In genomic region chr9:98307011-98307410, GRCm38 (mm10) we compare ENCODE assay signal across 18 mouse cellular contexts. TPM values are rescaled to one million over a fixed set of nuclear protein-coding genes. Genes with fewer than 3 reads are reported as not detected.
DNase-seq lines count a peak whose midpoint lies in the region; ATAC-seq lines count a peak whose summit lies in the region.
"Had no signal": no experiment of that assay in that cellular context is flagged by ENCODE, and none has a peak within 500 bp of the region (broad histone marks: within the 10 kb centered on the region; RNA-seq: fewer than 3 reads in every experiment).

No protein-coding gene starts in this region.

- ATAC-seq in liver, embryonic 15.5 days (ENCODE audit: insufficient read depth): no peak
- no peak for ATAC-seq in liver, embryonic 11.5 days (replicated peaks; ENCODE audit: low FRiP score)
- ATAC-seq in intestine, embryonic 16.5 days: peak; percentile 85
- ATAC-seq in liver, embryonic 16.5 days (ENCODE audit: low read depth): no peak
- ATAC-seq: forebrain, embryonic 13.5 days; forebrain, postnatal 0 days had no signal

- H3K36me3 ChIP-seq in liver, embryonic 15.5 days (replicated peaks): peaks cover 92% of the 10 kb centered on the region
- peaks cover 4% of the 10 kb centered on the region for H3K36me3 ChIP-seq in liver, embryonic 11.5 days (ENCODE audit: control insufficient read depth, insufficient read depth, low read length)
- no peaks in the 10 kb centered on the region for H3K36me3 ChIP-seq in intestine, embryonic 16.5 days (ENCODE audit: control insufficient read depth, insufficient read depth, low read length)
- H3K36me3 ChIP-seq in liver, embryonic 16.5 days (ENCODE audit: control insufficient read depth, insufficient read depth): peaks cover 23% of the 10 kb centered on the region
- H3K36me3 ChIP-seq: embryonic facial prominence, embryonic 10.5 days had no signal

- H3K4me2 ChIP-seq in liver, embryonic 15.5 days: no peak overlapping the region
- H3K4me2 ChIP-seq in liver, embryonic 11.5 days: no peak overlapping the region
- H3K4me2 ChIP-seq in intestine, embryonic 16.5 days (ENCODE audit: low read depth, low read length): no peak overlapping the region
- H3K4me2 ChIP-seq in liver, embryonic 16.5 days (ENCODE audit: low read depth, low read length): no peak overlapping the region
- H3K4me2 ChIP-seq: forebrain, embryonic 13.5 days; heart, embryonic 13.5 days had no signal

- no peaks in the 10 kb centered on the region for H3K27me3 ChIP-seq in liver, embryonic 15.5 days
- no peaks in the 10 kb centered on the region for H3K27me3 ChIP-seq in liver, embryonic 11.5 days (replicated peaks; ENCODE audit: control insufficient read depth, insufficient read depth, low read length)
- no peaks in the 10 kb centered on the region for H3K27me3 ChIP-seq in intestine, embryonic 16.5 days (replicated peaks; ENCODE audit: control insufficient read depth, insufficient read depth, low read length)
- H3K27me3 ChIP-seq in liver, embryonic 16.5 days (ENCODE audit: control insufficient read depth, insufficient read depth, low read depth, low read length): no peaks in the 10 kb centered on the region
- H3K27me3 ChIP-seq: forebrain, embryonic 13.5 days; heart, embryonic 13.5 days had no signal

- H3K27ac ChIP-seq in liver, embryonic 15.5 days (replicated peaks): peak overlapping the region; percentile 42
- no peak overlapping the region for H3K27ac ChIP-seq in liver, embryonic 11.5 days (ENCODE audit: low read depth, low read length)
- peak overlapping the region; percentile 35 for H3K27ac ChIP-seq in intestine, embryonic 16.5 days (ENCODE audit: low read length)
- peak overlapping the region; percentile 23; the same call in 1 of the 2 replicates for H3K27ac ChIP-seq in liver, embryonic 16.5 days (ENCODE audit: low read length)
- H3K27ac ChIP-seq: embryonic facial prominence, embryonic 10.5 days; forebrain, embryonic 13.5 days; heart, embryonic 13.5 days had no signal

- H3K4me3 ChIP-seq in liver, embryonic 15.5 days (replicated peaks): no peak overlapping the region
- no peak overlapping the region for H3K4me3 ChIP-seq in liver, embryonic 11.5 days (ENCODE audit: low read depth, low read length)
- H3K4me3 ChIP-seq in intestine, embryonic 16.5 days (ENCODE audit: low read length): no peak overlapping the region
- no peak overlapping the region for H3K4me3 ChIP-seq in liver, embryonic 16.5 days (ENCODE audit: low read depth, low read length)
- H3K4me3 ChIP-seq: embryonic facial prominence, embryonic 10.5 days; forebrain, embryonic 13.5 days; heart, embryonic 13.5 days had no signal

- no peak for DNase-seq in liver, embryonic 11.5 days (ENCODE audit: low spot score)
- no peak for DNase-seq in left cerebral cortex, adult 8-10 months (ENCODE audit: low spot score in 2 of 2)
- DNase-seq in testis, postnatal 14 days (ENCODE audit: low spot score): no peak
- DNase-seq: adrenal gland, adult 2 months; adrenal gland, postnatal 25 days; cerebellum, adult 18-20 months; cerebellum, adult 9-11 months; cerebellum, postnatal 36 days; forebrain, postnatal 0 days; gastrocnemius, postnatal 36 days; heart, adult 11 months; heart, postnatal 36 days had no signal

- H3K9ac ChIP-seq in liver, embryonic 15.5 days: no peak overlapping the region
- no peak overlapping the region for H3K9ac ChIP-seq in liver, embryonic 11.5 days (ENCODE audit: low read depth, low read length)
- H3K9ac ChIP-seq in intestine, embryonic 16.5 days (ENCODE audit: low read depth, low read length): no peak overlapping the region
- no peak overlapping the region for H3K9ac ChIP-seq in liver, embryonic 16.5 days (ENCODE audit: low read depth, low read length)
- H3K9ac ChIP-seq: forebrain, embryonic 13.5 days; forebrain, postnatal 0 days; heart, embryonic 13.5 days had no signal

- H3K9me3 ChIP-seq in liver, embryonic 15.5 days (replicated peaks): no peaks in the 10 kb centered on the region
- no peaks in the 10 kb centered on the region for H3K9me3 ChIP-seq in liver, embryonic 11.5 days (ENCODE audit: control insufficient read depth, low read length)
- no peaks in the 10 kb centered on the region for H3K9me3 ChIP-seq in intestine, embryonic 16.5 days (ENCODE audit: control insufficient read depth, low read length)
- H3K9me3 ChIP-seq in liver, embryonic 16.5 days (replicated peaks; ENCODE audit: control insufficient read depth, low read length): no peaks in the 10 kb centered on the region
- H3K9me3 ChIP-seq: embryonic facial prominence, embryonic 10.5 days; forebrain, embryonic 13.5 days; heart, embryonic 13.5 days had no signal

- H3K4me1 ChIP-seq in liver, embryonic 15.5 days (replicated peaks): peaks cover 69% of the 10 kb centered on the region
- peaks cover 3% of the 10 kb centered on the region; the same call in 1 of the 2 replicates for H3K4me1 ChIP-seq in liver, embryonic 11.5 days (replicated peaks; ENCODE audit: control insufficient read depth, insufficient read depth, low read length)
- peaks cover 11% of the 10 kb centered on the region; the same call in 1 of the 2 replicates for H3K4me1 ChIP-seq in intestine, embryonic 16.5 days (ENCODE audit: control insufficient read depth, insufficient read depth, low read length)
- H3K4me1 ChIP-seq in liver, embryonic 16.5 days (ENCODE audit: control insufficient read depth, low read depth, low read length): peaks cover 19% of the 10 kb centered on the region
- H3K4me1 ChIP-seq: embryonic facial prominence, embryonic 10.5 days; forebrain, embryonic 13.5 days had no signal

- WGBS in liver, embryonic 15.5 days (ENCODE audit: insufficient replicate concordance): 74% methylated on average over 6 of the region's 6 CpGs
- WGBS in liver, embryonic 11.5 days: 76% methylated on average over 6 of the region's 6 CpGs
- 52% methylated on average over 6 of the region's 6 CpGs for WGBS in intestine, embryonic 16.5 days
- 73% methylated on average over 6 of the region's 6 CpGs for WGBS in liver, embryonic 16.5 days (ENCODE audit: insufficient replicate concordance)

RNA-seq across cellular contexts. Expression of gene Nmnat3, which starts 19.8 kb away (rescaled TPM):
- polyA plus RNA-seq in liver, embryonic 15.5 days (2015; fragmentation: Nextera tagmentation; extraction: Ambion mirVana): 28.0 and 28.6 TPM in 2 replicates
- 35.9 and 36.6 TPM in 2 replicates for polyA plus RNA-seq in liver, embryonic 11.5 days (2014; fragmentation: Nextera tagmentation; extraction: Ambion mirVana)
- polyA plus RNA-seq in intestine, embryonic 16.5 days (2015; fragmentation: Nextera tagmentation; extraction: Ambion mirVana): 20.1 and 21.9 TPM in 2 replicates
- polyA plus RNA-seq in liver, embryonic 16.5 days (2015; fragmentation: Nextera tagmentation; extraction: Ambion mirVana): 24.5 and 26.3 TPM in 2 replicates
- 1 to 10 TPM; 3.9 to 5.1 (median 4.0) TPM for total RNA-seq in left cerebral cortex, adult 8-10 months (2022)
